Mouse (Mus musculus): ENCODE results near the gene Clec2l. TPM values are rescaled to one million over a fixed set of nuclear protein-coding genes. Genes with fewer than 3 reads are reported as not detected.
A peak's percentile ranks its signal among the peaks of the same experiment; 100 is the strongest.

Gene Clec2l
- total and polyA plus RNA-seq, 3 experiments, result 6.0 to 10.4 TPM; not detected in 1

DNA sequence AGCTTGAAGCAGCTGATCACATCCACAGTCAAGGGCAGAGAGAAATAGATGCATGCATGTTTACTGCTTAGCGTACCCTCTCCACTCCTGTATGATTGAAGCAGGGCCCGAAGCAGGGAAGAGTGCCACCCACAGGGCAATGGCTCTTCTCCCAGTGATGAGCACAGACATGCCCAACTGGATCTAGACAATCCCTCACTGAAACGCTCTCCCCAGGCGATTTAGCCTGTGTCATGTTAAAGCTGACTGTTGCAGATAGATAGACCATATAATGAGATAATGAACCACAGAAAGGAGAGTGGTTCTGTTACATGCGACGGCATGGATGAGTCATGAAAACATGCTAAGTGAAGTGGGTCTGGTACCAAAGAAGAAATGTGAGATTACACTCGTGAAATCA lies 8.4 kb downstream of the Clec2l start:
- H3K4me1 ChIP-seq (ENCODE audit: control insufficient read depth in 1 of 2, insufficient read depth in 2 of 2, low read length in 2 of 2), result peaks cover 14 to 29% of the 10 kb centered on the region in 2 experiments
- H3K36me3 ChIP-seq (ENCODE audit: control insufficient read depth in 1 of 2, insufficient read depth in 2 of 2, low read length in 2 of 2), result peaks cover 0 to 24% of the 10 kb centered on the region in 2 experiments; a peak in 2 of 4 replicates
- peak; percentile 68 for DNase-seq (ENCODE audit: low read depth, low spot score)
- H3K4me3 ChIP-seq (ENCODE audit: control insufficient read depth in 1 of 2, insufficient read depth in 1 of 2, low read depth in 2 of 2, low read length in 2 of 2), result no peak overlapping the region
- H3K9me3 ChIP-seq (replicated peaks; ENCODE audit: insufficient read depth, low read length), result no peaks in the 10 kb centered on the region
- H3K79me2 ChIP-seq (ENCODE audit: control insufficient read depth, insufficient read depth, low read length, poor library complexity), result no peaks in the 10 kb centered on the region
- TF ChIP-seq UBTF (IDR thresholded peaks at IDR 0.05; ENCODE audit: borderline replicate concordance, insufficient read depth, low read depth, low read length), result no peak
- TF ChIP-seq MYC (IDR thresholded peaks at IDR 0.05; ENCODE audit: low read depth, low read length), result no peak
- TF ChIP-seq EP300 (IDR thresholded peaks at IDR 0.05; ENCODE audit: low read depth in 1 of 2, low read length in 2 of 2), result peak; percentile 83 to 84
- no peak for TF ChIP-seq ZKSCAN1 (IDR thresholded peaks at IDR 0.05; ENCODE audit: low read depth, low read length)
- TF ChIP-seq TCF12 (IDR thresholded peaks at IDR 0.05; ENCODE audit: low read depth, low read length), result peak; percentile 74
- TF ChIP-seq KAT2A (conservative IDR thresholded peaks at IDR 0.05; ENCODE audit: low read depth, low read length), result no peak
- peak; percentile 75 for TF ChIP-seq GATA1 (IDR thresholded peaks at IDR 0.05; ENCODE audit: low read depth, low read length)
- peak; percentile 52; the same call in 1 of the 2 replicates for TF ChIP-seq RCOR1 (IDR thresholded peaks at IDR 0.05; ENCODE audit: low read depth, low read length)
- peak; percentile 40; the same call in 1 of the 2 replicates for TF ChIP-seq SIN3A (IDR thresholded peaks at IDR 0.05; ENCODE audit: low read length)
- peak; percentile 72 for TF ChIP-seq ETS1 (IDR thresholded peaks at IDR 0.05; ENCODE audit: low read depth, low read length)
- TF ChIP-seq CTCF (IDR thresholded peaks at IDR 0.05 in 2 of 3, conservative IDR thresholded peaks at IDR 0.05 in 1 of 3; ENCODE audit: control insufficient read depth in 1 of 3, insufficient read depth in 1 of 3, low read depth in 2 of 3, low read length in 3 of 3, poor library complexity in 1 of 3, severe bottlenecking in 1 of 3), result peak in 2 of 3 experiments; percentile 23 to 26; a peak in 3 of 6 replicates
- TF ChIP-seq TAL1 (IDR thresholded peaks at IDR 0.05; ENCODE audit: low read length), result peak; percentile 77
- no peak for TF ChIP-seq NRF1 (IDR thresholded peaks at IDR 0.05; ENCODE audit: insufficient read depth, low read depth, low read length, poor library complexity, severe bottlenecking)
- TF ChIP-seq MXI1 (IDR thresholded peaks at IDR 0.05; ENCODE audit: low read depth, low read length), result no peak; the same call in 1 of the 2 replicates
- TF ChIP-seq MAX (IDR thresholded peaks at IDR 0.05; ENCODE audit: low read length), result no peak
- no peak overlapping the region for H3K9ac ChIP-seq (ENCODE audit: control insufficient read depth, low read depth, low read length, poor library complexity, severe bottlenecking)
- H3K27me3 ChIP-seq (ENCODE audit: control insufficient read depth in 1 of 2, insufficient read depth in 2 of 2, low read length in 2 of 2), result no peaks in the 10 kb centered on the region
- H3K27ac ChIP-seq (ENCODE audit: control insufficient read depth, low read depth, low read length), result peak overlapping the region; percentile 60

DNA sequence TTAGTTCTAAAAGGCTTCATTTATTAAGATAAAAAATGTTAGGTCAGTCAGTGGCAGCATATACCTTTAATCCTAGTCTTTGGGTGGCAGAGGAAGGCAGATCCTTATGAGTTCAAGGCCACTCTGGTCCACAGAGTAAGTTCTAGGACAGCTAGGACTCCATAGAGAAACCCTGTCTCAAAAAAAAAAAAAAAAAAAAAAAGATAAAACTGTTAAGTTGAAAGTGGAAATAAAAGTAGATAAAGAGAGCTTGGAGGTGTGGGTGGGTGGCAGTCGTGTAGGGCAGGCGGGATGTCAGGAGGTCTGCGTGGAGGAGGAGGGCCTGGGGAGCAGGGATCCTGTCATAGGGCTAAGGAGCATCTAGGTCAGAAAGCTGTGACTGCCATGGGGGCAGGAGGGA lies 9.1 kb downstream of the Clec2l start:
- peak; percentile 36 for DNase-seq (ENCODE audit: low read depth, low spot score)
- Histone ChIP-seq H3K27me3 (ENCODE audit: control insufficient read depth in 1 of 2, insufficient read depth in 2 of 2, low read length in 2 of 2) (no peaks in the 10 kb centered on the region), H3K79me2 (ENCODE audit: control insufficient read depth, insufficient read depth, low read length, poor library complexity) (no peaks in the 10 kb centered on the region; the same call in 1 of the 2 replicates), H3K27ac (ENCODE audit: control insufficient read depth, low read depth, low read length) (peak overlapping the region; percentile 60), H3K4me1 (ENCODE audit: control insufficient read depth in 1 of 2, insufficient read depth in 2 of 2, low read length in 2 of 2) (peaks cover 14 to 33% of the 10 kb centered on the region in 2 experiments), H3K36me3 (ENCODE audit: control insufficient read depth in 1 of 2, insufficient read depth in 2 of 2, low read length in 2 of 2) (peaks cover 0 to 24% of the 10 kb centered on the region in 2 experiments; a peak in 2 of 4 replicates), H3K4me3 (ENCODE audit: control insufficient read depth in 1 of 2, insufficient read depth in 1 of 2, low read depth in 2 of 2, low read length in 2 of 2) (no peak overlapping the region), H3K9ac (ENCODE audit: control insufficient read depth, low read depth, low read length, poor library complexity, severe bottlenecking) (no peak overlapping the region), H3K9me3 (replicated peaks; ENCODE audit: insufficient read depth, low read length) (no peaks in the 10 kb centered on the region)
- peak in 1 of 2 experiments; percentile 22; a peak in 2 of 4 replicates for TF ChIP-seq EP300 (IDR thresholded peaks at IDR 0.05; ENCODE audit: low read depth in 1 of 2, low read length in 2 of 2)
- no peak for TF ChIP-seq HCFC1 (IDR thresholded peaks at IDR 0.05; ENCODE audit: low read depth, low read length)
- peak; percentile 91 for TF ChIP-seq ZNF384 (IDR thresholded peaks at IDR 0.05; ENCODE audit: low read depth, low read length)

All from MEL (cell line).